Mouse (Mus musculus): ENCODE data around the gene Dqx1. TPM values are rescaled to one million over a fixed set of nuclear protein-coding genes. Genes with fewer than 3 reads are reported as not detected.

Gene Dqx1
- total RNA-seq, 1 experiment: 3.7 TPM

- in situ Hi-C loops (cut with MboI; ENCODE audit: low sequenced_read_pairs in 2 of 2, unreplicated experiment in 2 of 2): loop anchor here (5.0 to 25.0 kb wide), 3 partner anchors 643 to 1518 kb away; partner anchors contain the start of genes Vax2 (in 2 of the 2) and Cyp26b1 (in 1 of the 2)
Measured at GRCm38 (mm10) chr6:83069488-83070246, 12.0 kb downstream of the Dqx1 start.

GRCm38 (mm10) chr6:83070247-83070310, 12.4 kb downstream of the Dqx1 start, which contains the start of gene Tlx2:
Gene Tlx2 (minus strand): TSS chr6:83070293.
- no peak for DNase-seq (ENCODE audit: low read depth, low spot score)
- in situ Hi-C loops (cut with MboI; ENCODE audit: low sequenced_read_pairs in 2 of 2, unreplicated experiment in 2 of 2): loop anchor here (5.0 to 25.0 kb wide), 3 partner anchors 642 to 1517 kb away; partner anchors contain the start of genes Vax2 (in 2 of the 2) and Cyp26b1 (in 1 of the 2)
- peak within 1 kb of the TSS; percentile 47 to 62 for H3K4me3 ChIP-seq (ENCODE audit: insufficient read depth in 1 of 2, low read depth in 1 of 2, low read length in 2 of 2, poor library complexity in 1 of 2, severe bottlenecking in 1 of 2)
- H3K9me3 ChIP-seq (ENCODE audit: control insufficient read depth, insufficient read depth, low read depth, low read length): no peaks in the 10 kb centered on the region
- TF ChIP-seq ZC3H11A (IDR thresholded peaks at IDR 0.05; ENCODE audit: borderline replicate concordance, low read depth, low read length): no peak
- no peak for TF ChIP-seq MAFK (IDR thresholded peaks at IDR 0.05; ENCODE audit: insufficient read depth, low read depth, low read length)
- H3K27ac ChIP-seq (ENCODE audit: insufficient read depth, low read depth, low read length, poor library complexity, severe bottlenecking): no peak within 1 kb of the TSS
- H3K9ac ChIP-seq (ENCODE audit: insufficient read depth, low read depth, low read length, poor library complexity, severe bottlenecking): no peak within 1 kb of the TSS
- H3K36me3 ChIP-seq (ENCODE audit: control insufficient read depth, insufficient read depth, low read length, poor library complexity, severe bottlenecking): no peaks in the 10 kb centered on the region
- peaks cover 0 to 3% of the 10 kb centered on the region in 2 experiments; a peak in 1 of 4 replicates for H3K4me1 ChIP-seq (ENCODE audit: control insufficient read depth in 2 of 2, insufficient read depth in 2 of 2, low read length in 2 of 2, poor library complexity in 1 of 2)

More at GRCm38 (mm10) chr6:83069488-83070246, 12.0 kb downstream of the Dqx1 start:
- Histone ChIP-seq H3K4me1 (ENCODE audit: control insufficient read depth in 2 of 2, insufficient read depth in 2 of 2, low read length in 2 of 2, poor library complexity in 1 of 2) (peaks cover 0 to 3% of the 10 kb centered on the region in 2 experiments; a peak in 1 of 4 replicates), H3K36me3 (ENCODE audit: control insufficient read depth, insufficient read depth, low read length, poor library complexity, severe bottlenecking) (no peaks in the 10 kb centered on the region), H3K4me3 (ENCODE audit: insufficient read depth in 1 of 2, low read depth in 1 of 2, low read length in 2 of 2, poor library complexity in 1 of 2, severe bottlenecking in 1 of 2) (peak overlapping the region; percentile 47 to 62), H3K27ac (ENCODE audit: insufficient read depth, low read depth, low read length, poor library complexity, severe bottlenecking) (no peak overlapping the region), H3K9ac (ENCODE audit: insufficient read depth, low read depth, low read length, poor library complexity, severe bottlenecking) (no peak overlapping the region), H3K9me3 (ENCODE audit: control insufficient read depth, insufficient read depth, low read depth, low read length) (no peaks in the 10 kb centered on the region)
- TF ChIP-seq CHD2 (IDR thresholded peaks at IDR 0.05; ENCODE audit: low read depth, low read length): no peak
- TF ChIP-seq ZC3H11A (IDR thresholded peaks at IDR 0.05; ENCODE audit: borderline replicate concordance, low read depth, low read length): no peak
- TF ChIP-seq HCFC1 (IDR thresholded peaks at IDR 0.05; ENCODE audit: borderline replicate concordance, insufficient read depth, low read length): no peak
- no peak for TF ChIP-seq MAFK (IDR thresholded peaks at IDR 0.05; ENCODE audit: insufficient read depth, low read depth, low read length)
- TF ChIP-seq ZNF384 (IDR thresholded peaks at IDR 0.05; ENCODE audit: low read depth, low read length): no peak
- no peak for DNase-seq (ENCODE audit: low read depth, low spot score)

- TF ChIP-seq ZC3H11A (IDR thresholded peaks at IDR 0.05; ENCODE audit: borderline replicate concordance, low read depth, low read length): no peak
- no peak for TF ChIP-seq MAFK (IDR thresholded peaks at IDR 0.05; ENCODE audit: insufficient read depth, low read depth, low read length)
- TF ChIP-seq HCFC1 (IDR thresholded peaks at IDR 0.05; ENCODE audit: borderline replicate concordance, insufficient read depth, low read length): no peak
- no peak for TF ChIP-seq CHD2 (IDR thresholded peaks at IDR 0.05; ENCODE audit: low read depth, low read length)
- no peak for TF ChIP-seq ZNF384 (IDR thresholded peaks at IDR 0.05; ENCODE audit: low read depth, low read length)
- Histone ChIP-seq H3K27ac (ENCODE audit: insufficient read depth, low read depth, low read length, poor library complexity, severe bottlenecking) (no peak overlapping the region), H3K36me3 (ENCODE audit: control insufficient read depth, insufficient read depth, low read length, poor library complexity, severe bottlenecking) (no peaks in the 10 kb centered on the region), H3K4me1 (ENCODE audit: control insufficient read depth in 2 of 2, insufficient read depth in 2 of 2, low read length in 2 of 2, poor library complexity in 1 of 2) (peaks cover 0 to 3% of the 10 kb centered on the region in 2 experiments; a peak in 1 of 4 replicates), H3K9ac (ENCODE audit: insufficient read depth, low read depth, low read length, poor library complexity, severe bottlenecking) (no peak overlapping the region), H3K9me3 (ENCODE audit: control insufficient read depth, insufficient read depth, low read depth, low read length) (no peaks in the 10 kb centered on the region), H3K4me3 (ENCODE audit: insufficient read depth in 1 of 2, low read depth in 1 of 2, low read length in 2 of 2, poor library complexity in 1 of 2, severe bottlenecking in 1 of 2) (peak overlapping the region; percentile 47 to 55)
- no peak for DNase-seq (ENCODE audit: low read depth, low spot score)
- in situ Hi-C loops (cut with MboI; ENCODE audit: low sequenced_read_pairs in 2 of 2, unreplicated experiment in 2 of 2): loop anchor here (5.0 to 25.0 kb wide), 3 partner anchors 642 to 1517 kb away; partner anchors contain the start of genes Vax2 (in 2 of the 2) and Cyp26b1 (in 1 of the 2)
Measured at GRCm38 (mm10) chr6:83070311-83071219, 12.9 kb downstream of the Dqx1 start.

GRCm38 (mm10) chr6:83071220-83071619, 13.6 kb downstream of the Dqx1 start:
- Histone ChIP-seq H3K9ac (ENCODE audit: insufficient read depth, low read depth, low read length, poor library complexity, severe bottlenecking) (no peak overlapping the region), H3K4me3 (ENCODE audit: insufficient read depth in 1 of 2, low read depth in 1 of 2, low read length in 2 of 2, poor library complexity in 1 of 2, severe bottlenecking in 1 of 2) (peak overlapping the region; percentile 31 to 47; a peak in 2 of 4 replicates), H3K36me3 (ENCODE audit: control insufficient read depth, insufficient read depth, low read length, poor library complexity, severe bottlenecking) (no peaks in the 10 kb centered on the region), H3K9me3 (ENCODE audit: control insufficient read depth, insufficient read depth, low read depth, low read length) (no peaks in the 10 kb centered on the region), H3K27ac (ENCODE audit: insufficient read depth, low read depth, low read length, poor library complexity, severe bottlenecking) (no peak overlapping the region), H3K4me1 (ENCODE audit: control insufficient read depth in 2 of 2, insufficient read depth in 2 of 2, low read length in 2 of 2, poor library complexity in 1 of 2) (peaks cover 0 to 3% of the 10 kb centered on the region in 2 experiments; a peak in 1 of 4 replicates)
- no peak for DNase-seq (ENCODE audit: low read depth, low spot score)
- in situ Hi-C loops (cut with MboI; ENCODE audit: low sequenced_read_pairs in 2 of 2, unreplicated experiment in 2 of 2): loop anchor here (5.0 to 25.0 kb wide), 3 partner anchors 641 to 1516 kb away; partner anchors contain the start of genes Vax2 (in 2 of the 2) and Cyp26b1 (in 1 of the 2)
- TF ChIP-seq CHD2 (IDR thresholded peaks at IDR 0.05; ENCODE audit: low read depth, low read length) (no peak), ZC3H11A (IDR thresholded peaks at IDR 0.05; ENCODE audit: borderline replicate concordance, low read depth, low read length) (no peak), ZNF384 (IDR thresholded peaks at IDR 0.05; ENCODE audit: low read depth, low read length) (no peak), HCFC1 (IDR thresholded peaks at IDR 0.05; ENCODE audit: borderline replicate concordance, insufficient read depth, low read length) (no peak), MAFK (IDR thresholded peaks at IDR 0.05; ENCODE audit: insufficient read depth, low read depth, low read length) (no peak)

Data from ES-E14 (cell line).